In the genomic region with DNA sequence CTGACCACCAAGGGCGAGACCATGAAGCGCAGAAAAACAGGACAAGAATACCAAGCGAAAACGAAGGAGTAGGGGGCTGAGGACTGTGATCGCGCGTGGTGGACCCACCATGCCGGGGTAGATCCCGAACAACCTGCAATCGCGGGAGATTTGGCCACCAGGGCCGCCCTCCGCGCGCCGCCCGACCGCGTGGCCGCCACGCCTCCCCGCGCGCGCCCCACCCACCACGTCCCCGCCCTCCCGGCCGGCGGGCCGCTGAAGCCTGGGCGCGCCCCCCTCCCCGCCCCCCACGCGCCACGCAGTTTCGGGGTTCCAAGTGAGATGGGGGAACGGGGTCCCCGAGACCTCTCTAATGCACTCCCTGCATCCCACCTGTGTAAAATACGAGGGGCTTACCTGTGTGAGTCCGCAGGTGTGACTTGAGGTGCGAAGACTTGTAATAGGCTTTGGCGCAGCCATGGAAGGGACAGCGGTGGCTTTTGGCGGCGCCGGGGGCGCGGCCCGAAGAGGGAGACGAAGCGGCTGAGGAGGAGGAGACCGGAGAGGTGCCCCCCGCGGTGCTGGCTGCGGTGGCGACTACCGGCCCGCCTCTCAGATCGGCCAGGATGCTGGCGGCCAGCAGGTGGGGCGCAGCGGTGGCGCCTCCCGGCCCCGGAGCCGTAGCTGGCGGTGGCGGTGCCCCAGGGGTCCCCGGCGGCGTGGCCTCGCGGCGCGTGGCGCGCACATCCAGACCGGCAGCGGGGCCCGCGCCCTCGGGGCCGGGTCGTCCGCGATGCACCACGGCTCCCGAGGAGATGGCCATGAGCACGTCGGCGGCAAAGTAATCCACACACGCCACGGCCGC, we compare ENCODE assay signal across 1 mouse cellular context.
A peak's percentile ranks its signal among the peaks of the same experiment; 100 is the strongest.
TF ChIP-seq lines count a peak whose summit lies in the region.

No protein-coding gene starts in this region.

TF ChIP-seq in CH12.LX, 34 proteins besides CTCF, POLR2A, EP300 and RAD21:
- TF ChIP-seq TBP (conservative IDR thresholded peaks at IDR 0.05; ENCODE audit: low read depth, low read length) (no peak), CHD1 (IDR thresholded peaks at IDR 0.05; ENCODE audit: low read depth, low read length) (0 out of 2 replicates have a peak, but pooled peaks have one; percentile 56), TCF12 (IDR thresholded peaks at IDR 0.05; ENCODE audit: low read depth, low read length) (no peak; the same call in 1 of the 2 replicates), E2F4 (IDR thresholded peaks at IDR 0.05; ENCODE audit: insufficient replicate concordance, low read depth, low read length) (no peak), ELF1 (IDR thresholded peaks at IDR 0.05; ENCODE audit: low read depth, low read length) (0 out of 2 replicates have a peak, but pooled peaks have one; percentile 26), MAFK (IDR thresholded peaks at IDR 0.05; ENCODE audit: insufficient replicate concordance, low read length) (no peak), MYC (IDR thresholded peaks at IDR 0.05; ENCODE audit: low read depth, low read length) (peak; percentile 79), SIN3A (IDR thresholded peaks at IDR 0.05; ENCODE audit: low read length) (peak; percentile 90), MAX (IDR thresholded peaks at IDR 0.05; ENCODE audit: low read length) (peak; percentile 82), NELFE (IDR thresholded peaks at IDR 0.05; ENCODE audit: low read depth, low read length) (peak; percentile 62), IRF4 (IDR thresholded peaks at IDR 0.05; ENCODE audit: low read depth, low read length) (peak; percentile 40; the same call in 1 of the 2 replicates), CHD2 (IDR thresholded peaks at IDR 0.05; ENCODE audit: low read length) (0 out of 2 replicates have a peak, but pooled peaks have one; percentile 58), ZMIZ1 (IDR thresholded peaks at IDR 0.05; ENCODE audit: low read depth, low read length) (0 out of 2 replicates have a peak, but pooled peaks have one; percentile 24), MAZ (IDR thresholded peaks at IDR 0.05; ENCODE audit: low read depth, low read length) (peak; percentile 47; the same call in 1 of the 2 replicates), MXI1 (IDR thresholded peaks at IDR 0.05; ENCODE audit: low read depth, low read length) (peak; percentile 97)
TF ChIP-seq in CH12.LX: peak in this region for 11.
